Mouse (Mus musculus): Measurements from ENCODE around the gene Dnajc11.

Gene Dnajc11

GRCm38 (mm10) chr4:151932576-151933504 lies 651 bp upstream of the Dnajc11 start:
- in situ Hi-C loops (cut with MboI): no loop called here

- in situ Hi-C loops (cut with MboI): no loop called here
Measured at GRCm38 (mm10) chr4:151934215-151934572, 703 bp downstream of the Dnajc11 start.

GRCm38 (mm10) chr4:151937441-151937840 lies 4.0 kb downstream of the Dnajc11 start:
- in situ Hi-C loops (cut with MboI): no loop called here

GRCm38 (mm10) chr4:151938089-151938488 lies 4.6 kb downstream of the Dnajc11 start:
- in situ Hi-C loops (cut with MboI): no loop called here

- in situ Hi-C loops (cut with MboI): no loop called here
Measured at GRCm38 (mm10) chr4:151946211-151946610, 12.7 kb downstream of the Dnajc11 start.

GRCm38 (mm10) chr4:151948497-151949471 lies 15.3 kb downstream of the Dnajc11 start:
- in situ Hi-C loops (cut with MboI): no loop called here

- in situ Hi-C loops (cut with MboI): no loop called here
Measured at GRCm38 (mm10) chr4:151953209-151953608, 19.7 kb downstream of the Dnajc11 start.

- in situ Hi-C loops (cut with MboI): no loop called here
Measured at GRCm38 (mm10) chr4:151955791-151956190, 22.3 kb downstream of the Dnajc11 start.

- in situ Hi-C loops (cut with MboI): no loop called here
Measured at GRCm38 (mm10) chr4:151957584-151958315, 24.3 kb downstream of the Dnajc11 start.

GRCm38 (mm10) chr4:151959849-151960512 lies 26.5 kb downstream of the Dnajc11 start:
- in situ Hi-C loops (cut with MboI): no loop called here

- in situ Hi-C loops (cut with MboI): no loop called here
Measured at GRCm38 (mm10) chr4:151960513-151960854, 27.0 kb downstream of the Dnajc11 start.

- in situ Hi-C loops (cut with MboI): no loop called here
Measured at GRCm38 (mm10) chr4:151962817-151963216, 29.3 kb downstream of the Dnajc11 start.

GRCm38 (mm10) chr4:151968204-151968921 lies 34.9 kb downstream of the Dnajc11 start:
- in situ Hi-C loops (cut with MboI): no loop called here

GRCm38 (mm10) chr4:151972221-151972967 lies 38.9 kb downstream of the Dnajc11 start:
- in situ Hi-C loops (cut with MboI): no loop called here

- in situ Hi-C loops (cut with MboI): no loop called here
Measured at GRCm38 (mm10) chr4:151975441-151975840, 42.0 kb downstream of the Dnajc11 start.

GRCm38 (mm10) chr4:151977748-151978147 lies 44.3 kb downstream of the Dnajc11 start:
- in situ Hi-C loops (cut with MboI): no loop called here

GRCm38 (mm10) chr4:151980699-151981098 lies 47.2 kb downstream of the Dnajc11 start:
- in situ Hi-C loops (cut with MboI): no loop called here

GRCm38 (mm10) chr4:151981363-151981762 lies 47.9 kb downstream of the Dnajc11 start:
- in situ Hi-C loops (cut with MboI): no loop called here

GRCm38 (mm10) chr4:151983043-151983442 lies 49.6 kb downstream of the Dnajc11 start:
- in situ Hi-C loops (cut with MboI): no loop called here

GRCm38 (mm10) chr4:151983560-151983959 lies 50.1 kb downstream of the Dnajc11 start:
- in situ Hi-C loops (cut with MboI): no loop called here
